1 mouse cellular context compared by ENCODE assay signal in the genomic region with DNA sequence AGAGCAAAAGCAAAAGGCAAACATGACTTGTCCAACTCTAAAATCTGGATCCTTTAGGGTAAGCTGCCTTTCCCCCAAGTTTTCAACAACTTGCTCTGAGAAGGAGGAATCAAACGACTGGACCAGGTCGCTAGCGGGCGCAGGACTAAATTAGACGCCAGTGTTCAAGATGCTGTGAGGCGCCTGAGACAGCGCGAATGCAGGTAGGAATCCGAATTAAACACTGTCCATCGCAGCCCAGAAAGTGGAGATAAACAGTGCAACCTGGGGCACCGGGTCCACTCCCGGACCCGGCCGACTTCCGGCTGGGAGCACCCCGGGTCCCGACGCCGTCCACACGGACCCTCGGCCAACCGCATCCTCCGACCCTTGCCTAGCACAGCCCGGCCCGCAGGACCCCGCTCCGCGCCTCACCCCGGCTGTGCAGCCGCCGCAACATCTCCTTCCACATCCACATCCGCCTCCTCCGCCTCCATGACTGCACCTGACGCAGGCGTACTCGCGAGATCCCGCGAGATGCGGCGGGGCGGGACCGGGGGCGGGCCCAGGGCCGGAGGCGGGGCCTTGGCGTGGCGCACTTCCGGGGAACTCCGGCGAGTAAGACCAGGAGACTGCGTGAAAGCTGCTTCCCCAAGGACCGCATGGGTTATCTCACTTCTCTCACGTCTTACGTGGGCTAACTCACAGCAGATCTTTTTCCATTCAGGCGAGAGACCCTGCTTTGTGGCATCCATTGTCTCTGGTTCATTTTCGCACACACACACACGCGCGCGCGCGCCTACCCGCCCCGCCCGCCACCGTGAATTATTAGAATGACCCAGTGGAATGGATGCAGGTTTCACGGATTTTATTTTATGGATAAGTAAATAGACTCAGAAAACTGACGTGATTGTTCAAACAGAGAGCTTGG.
TF ChIP-seq lines count a peak whose summit lies in the region.

Mysm1 (minus strand) TSS at position 511 of the 910 bp plus-strand sequence.

TF ChIP-seq in CH12.LX, 34 proteins besides CTCF, POLR2A, EP300 and RAD21 (continued from another document):
- peak; percentile 66; the same call in 1 of the 2 replicates for TF ChIP-seq KAT2A (IDR thresholded peaks at IDR 0.05; ENCODE audit: insufficient replicate concordance, low read length)
- 0 out of 2 replicates have a peak, but pooled peaks have one; percentile 26 for TF ChIP-seq RCOR1 (conservative IDR thresholded peaks at IDR 0.05; ENCODE audit: low read depth, low read length)
- TF ChIP-seq ELF1 (IDR thresholded peaks at IDR 0.05; ENCODE audit: low read depth, low read length), result peak; percentile 93
- no peak for TF ChIP-seq MAFK (IDR thresholded peaks at IDR 0.05; ENCODE audit: insufficient replicate concordance, low read length)
- TF ChIP-seq SIN3A (IDR thresholded peaks at IDR 0.05; ENCODE audit: low read length), result peak; percentile 39; the same call in 1 of the 2 replicates
- TF ChIP-seq HCFC1 (IDR thresholded peaks at IDR 0.05; ENCODE audit: low read depth, low read length), result peak; percentile 79
- no peak; the same call in 1 of the 2 replicates for TF ChIP-seq CHD1 (IDR thresholded peaks at IDR 0.05; ENCODE audit: low read depth, low read length)
- peak; percentile 91 for TF ChIP-seq MAX (IDR thresholded peaks at IDR 0.05; ENCODE audit: low read length)
- peak; percentile 91 for TF ChIP-seq NELFE (IDR thresholded peaks at IDR 0.05; ENCODE audit: low read depth, low read length)
- TF ChIP-seq ZNF384 (IDR thresholded peaks at IDR 0.05; ENCODE audit: low read depth, low read length), result no peak
- peak; percentile 89 for TF ChIP-seq TBP (conservative IDR thresholded peaks at IDR 0.05; ENCODE audit: low read depth, low read length)
- peak; percentile 50; the same call in 1 of the 2 replicates for TF ChIP-seq MEF2A (IDR thresholded peaks at IDR 0.05; ENCODE audit: borderline replicate concordance, low read depth, low read length)
- peak; percentile 91 for TF ChIP-seq ZMIZ1 (IDR thresholded peaks at IDR 0.05; ENCODE audit: low read depth, low read length)
- no peak for TF ChIP-seq IRF4 (IDR thresholded peaks at IDR 0.05; ENCODE audit: low read depth, low read length)
- no peak for TF ChIP-seq PAX5 (IDR thresholded peaks at IDR 0.05; ENCODE audit: low read length)
- no peak for TF ChIP-seq SMC3 (IDR thresholded peaks at IDR 0.05; ENCODE audit: low read depth, low read length)
- peak; percentile 62 for TF ChIP-seq ETS1 (conservative IDR thresholded peaks at IDR 0.05; ENCODE audit: low read depth, low read length)
- no peak for TF ChIP-seq ZC3H11A (IDR thresholded peaks at IDR 0.05; ENCODE audit: low read depth, low read length)
- TF ChIP-seq MYC (IDR thresholded peaks at IDR 0.05; ENCODE audit: low read depth, low read length), result peak; percentile 99
- peak; percentile 73 for TF ChIP-seq NRF1 (IDR thresholded peaks at IDR 0.05; ENCODE audit: low read depth, low read length)
- no peak for TF ChIP-seq GABPA (IDR thresholded peaks at IDR 0.05; ENCODE audit: insufficient replicate concordance, low read depth, low read length)
- TF ChIP-seq ZKSCAN1 (IDR thresholded peaks at IDR 0.05; ENCODE audit: borderline replicate concordance, low read depth, low read length), result no peak
